Mouse (Mus musculus) left cerebral cortex, postnatal 10 days (tissue): ENCODE measurements around the gene Shc3. TPM values are rescaled to one million over a fixed set of nuclear protein-coding genes. Genes with fewer than 3 reads are reported as not detected.

Experiments used
- DNase-seq, 2 experiments: peaks; one replicate each; pipeline ENCODE4 v3.0.0; 2021 to 2022; ENCODE audit warnings: low spot score in 2 of 2, mixed read lengths in 1 of 2; ENCODE audit errors: extremely low spot score in 1 of 2
- intact Hi-C: fragments of 180-260 bp; cut with DNase I; formaldehyde crosslinking; loops from one replicate; pipeline ENCODE4 v1.15.1; 2025
- total RNA-seq, 2 experiments: library from RNA; stranded (reverse); gene quantifications; 2 replicates each; pipeline ENCODE4 v1.2.3; 2021

Gene Shc3
- total RNA-seq, 2 experiments from 2014 or later, result 189 to 212 TPM

- intact Hi-C loops, result no loop called here
- no peak for DNase-seq
Measured at GRCm38 (mm10) chr13:51508836-51509235, 60.4 kb downstream of the Shc3 start.

GRCm38 (mm10) chr13:51505711-51506110, 63.5 kb downstream of the Shc3 start:
- no peak for DNase-seq
- intact Hi-C loops, result no loop called here

GRCm38 (mm10) chr13:51499769-51500168, 69.5 kb downstream of the Shc3 start:
- no peak for DNase-seq

GRCm38 (mm10) chr13:51493676-51494075, 75.5 kb downstream of the Shc3 start:
- DNase-seq, result no peak
- intact Hi-C loops, result no loop called here

More at GRCm38 (mm10) chr13:51499769-51500168, 69.5 kb downstream of the Shc3 start:
- intact Hi-C loops, result no loop called here

GRCm38 (mm10) chr13:51491649-51492435, 77.4 kb downstream of the Shc3 start:
- DNase-seq, result no peak
- intact Hi-C loops, result no loop called here

GRCm38 (mm10) chr13:51490195-51490594, 79.0 kb downstream of the Shc3 start:
- intact Hi-C loops, result no loop called here
- no peak for DNase-seq

- intact Hi-C loops, result no loop called here
Measured at GRCm38 (mm10) chr13:51488945-51489344, 80.3 kb downstream of the Shc3 start.

GRCm38 (mm10) chr13:51485291-51485690, 83.9 kb downstream of the Shc3 start:
- intact Hi-C loops, result no loop called here
- no peak for DNase-seq

More at GRCm38 (mm10) chr13:51488945-51489344, 80.3 kb downstream of the Shc3 start:
- no peak for DNase-seq

GRCm38 (mm10) chr13:51482786-51483185, 86.4 kb downstream of the Shc3 start:
- intact Hi-C loops, result no loop called here
- no peak for DNase-seq

- DNase-seq, result no peak
- intact Hi-C loops, result no loop called here
Measured at GRCm38 (mm10) chr13:51480341-51481011, 88.7 kb downstream of the Shc3 start.

GRCm38 (mm10) chr13:51479826-51480225, 89.4 kb downstream of the Shc3 start:
- peak; percentile 20 to 42 for DNase-seq
- intact Hi-C loops, result no loop called here

GRCm38 (mm10) chr13:51476991-51477390, 92.2 kb downstream of the Shc3 start:
- DNase-seq, result no peak
- intact Hi-C loops, result no loop called here

GRCm38 (mm10) chr13:51468697-51469250, 100.4 kb downstream of the Shc3 start:
- intact Hi-C loops, result no loop called here
- DNase-seq, result no peak

- intact Hi-C loops, result no loop called here
- DNase-seq, result no peak
Measured at GRCm38 (mm10) chr13:51466117-51466841, 102.9 kb downstream of the Shc3 start.

- DNase-seq, result no peak
- intact Hi-C loops, result no loop called here
Measured at GRCm38 (mm10) chr13:51464294-51464693, 104.9 kb downstream of the Shc3 start.

GRCm38 (mm10) chr13:51456190-51456878, 112.9 kb downstream of the Shc3 start:
- intact Hi-C loops, result no loop called here
- DNase-seq, result no peak

GRCm38 (mm10) chr13:51446550-51446949, 122.7 kb downstream of the Shc3 start:
- no peak for DNase-seq
- intact Hi-C loops, result no loop called here

GRCm38 (mm10) chr13:51442922-51443321, 126.3 kb downstream of the Shc3 start:
- no peak for DNase-seq
- intact Hi-C loops, result no loop called here
